Mouse (Mus musculus): ENCODE data around the gene Sec14l4. TPM values are rescaled to one million over a fixed set of nuclear protein-coding genes. Genes with fewer than 3 reads are reported as not detected.
"Not testable (repeated sequence)": the region's sequence is repeated elsewhere in the genome, so short reads cannot be mapped to it uniquely, and the experiment has no call there.

The Sec14l4 gene
- under 1 TPM; 0.17 to 0.34 TPM for total RNA-seq (2021)

- no peak for DNase-seq (ENCODE audit: low spot score)
- intact Hi-C loops (cut with DNase I), result no loop called here
These were observed at the start of gene Sec14l4 for GRCm38 (mm10) chr11:4031126-4031941. Gene Sec14l4 (plus strand): TSS chr11:4031462.

- intact Hi-C loops (cut with DNase I), result no loop called here
These were observed 49.7 kb upstream of the Sec14l4 start for GRCm38 (mm10) chr11:3981536-3981935.

GRCm38 (mm10) chr11:3982275-3983209 lies 48.7 kb upstream of the Sec14l4 start:
- intact Hi-C loops (cut with DNase I), result no loop called here

More at GRCm38 (mm10) chr11:3981536-3981935, 49.7 kb upstream of the Sec14l4 start:
- DNase-seq (ENCODE audit: low spot score), result no peak

GRCm38 (mm10) chr11:3983291-3983862 lies 47.9 kb upstream of the Sec14l4 start, which contains the start of gene Gal3st1:
Gene Gal3st1 (plus strand): TSS chr11:3983636.
- no peak for DNase-seq (ENCODE audit: low spot score)
- intact Hi-C loops (cut with DNase I), result no loop called here

More at GRCm38 (mm10) chr11:3982275-3983209, 48.7 kb upstream of the Sec14l4 start:
- no peak for DNase-seq (ENCODE audit: low spot score)

- intact Hi-C loops (cut with DNase I), result no loop called here
- no peak for DNase-seq (ENCODE audit: low spot score)
These were observed 47.2 kb upstream of the Sec14l4 start for GRCm38 (mm10) chr11:3983863-3984745.

GRCm38 (mm10) chr11:3989748-3990147 lies 41.5 kb upstream of the Sec14l4 start:
- intact Hi-C loops (cut with DNase I), result no loop called here
- DNase-seq (ENCODE audit: low spot score), result no peak

GRCm38 (mm10) chr11:3993132-3993531 lies 38.1 kb upstream of the Sec14l4 start:
- intact Hi-C loops (cut with DNase I), result no loop called here
- no peak for DNase-seq (ENCODE audit: low spot score)

- no peak for DNase-seq (ENCODE audit: low spot score)
- intact Hi-C loops (cut with DNase I), result no loop called here
These were observed 37.3 kb upstream of the Sec14l4 start for GRCm38 (mm10) chr11:3993914-3994313.

GRCm38 (mm10) chr11:3995511-3995910 lies 35.8 kb upstream of the Sec14l4 start:
- intact Hi-C loops (cut with DNase I), result no loop called here
- no peak for DNase-seq (ENCODE audit: low spot score)

GRCm38 (mm10) chr11:3996840-3997239 lies 34.4 kb upstream of the Sec14l4 start:
- no peak for DNase-seq (ENCODE audit: low spot score)
- intact Hi-C loops (cut with DNase I), result no loop called here

GRCm38 (mm10) chr11:3997978-3998720 lies 33.1 kb upstream of the Sec14l4 start:
- intact Hi-C loops (cut with DNase I), result no loop called here
- no peak for DNase-seq (ENCODE audit: low spot score)

GRCm38 (mm10) chr11:3999547-3999946 lies 31.7 kb upstream of the Sec14l4 start:
- intact Hi-C loops (cut with DNase I), result no loop called here
- DNase-seq (ENCODE audit: low spot score), result no peak

GRCm38 (mm10) chr11:4001603-4002002 lies 29.7 kb upstream of the Sec14l4 start:
- intact Hi-C loops (cut with DNase I), result loop anchor here (1.0 kb wide), 1 partner anchor 82 kb away; no protein-coding TSS in a partner anchor
- no peak for DNase-seq (ENCODE audit: low spot score)

- intact Hi-C loops (cut with DNase I), result no loop called here
- no peak for DNase-seq (ENCODE audit: low spot score)
These were observed 25.9 kb upstream of the Sec14l4 start for GRCm38 (mm10) chr11:4005220-4005805.

- intact Hi-C loops (cut with DNase I), result no loop called here
These were observed 24.8 kb upstream of the Sec14l4 start for GRCm38 (mm10) chr11:4006462-4006861.

GRCm38 (mm10) chr11:4012616-4013015 lies 18.6 kb upstream of the Sec14l4 start:
- intact Hi-C loops (cut with DNase I), result no loop called here
- DNase-seq (ENCODE audit: low spot score), result no peak

More at GRCm38 (mm10) chr11:4006462-4006861, 24.8 kb upstream of the Sec14l4 start:
- DNase-seq (ENCODE audit: low spot score), result no peak

GRCm38 (mm10) chr11:4015796-4016195 lies 15.5 kb upstream of the Sec14l4 start:
- DNase-seq (ENCODE audit: low spot score); intact Hi-C loops (cut with DNase I): not testable (repeated sequence)

GRCm38 (mm10) chr11:4022111-4022510 lies 9.2 kb upstream of the Sec14l4 start:
- intact Hi-C loops (cut with DNase I); DNase-seq (ENCODE audit: low spot score): not testable (repeated sequence)
